Mouse (Mus musculus) heart, adult 11 months (tissue): ENCODE measurements around the gene Ckap5.
A peak's percentile ranks its signal among the peaks of the same experiment; 100 is the strongest.
"Not testable (repeated sequence)": the region's sequence is repeated elsewhere in the genome, so short reads cannot be mapped to it uniquely, and the experiment has no call there.

Experiments used
- DNase-seq: peaks from one replicate; pipeline ENCODE4 v3.0.0; 2022

The Ckap5 gene

DNA sequence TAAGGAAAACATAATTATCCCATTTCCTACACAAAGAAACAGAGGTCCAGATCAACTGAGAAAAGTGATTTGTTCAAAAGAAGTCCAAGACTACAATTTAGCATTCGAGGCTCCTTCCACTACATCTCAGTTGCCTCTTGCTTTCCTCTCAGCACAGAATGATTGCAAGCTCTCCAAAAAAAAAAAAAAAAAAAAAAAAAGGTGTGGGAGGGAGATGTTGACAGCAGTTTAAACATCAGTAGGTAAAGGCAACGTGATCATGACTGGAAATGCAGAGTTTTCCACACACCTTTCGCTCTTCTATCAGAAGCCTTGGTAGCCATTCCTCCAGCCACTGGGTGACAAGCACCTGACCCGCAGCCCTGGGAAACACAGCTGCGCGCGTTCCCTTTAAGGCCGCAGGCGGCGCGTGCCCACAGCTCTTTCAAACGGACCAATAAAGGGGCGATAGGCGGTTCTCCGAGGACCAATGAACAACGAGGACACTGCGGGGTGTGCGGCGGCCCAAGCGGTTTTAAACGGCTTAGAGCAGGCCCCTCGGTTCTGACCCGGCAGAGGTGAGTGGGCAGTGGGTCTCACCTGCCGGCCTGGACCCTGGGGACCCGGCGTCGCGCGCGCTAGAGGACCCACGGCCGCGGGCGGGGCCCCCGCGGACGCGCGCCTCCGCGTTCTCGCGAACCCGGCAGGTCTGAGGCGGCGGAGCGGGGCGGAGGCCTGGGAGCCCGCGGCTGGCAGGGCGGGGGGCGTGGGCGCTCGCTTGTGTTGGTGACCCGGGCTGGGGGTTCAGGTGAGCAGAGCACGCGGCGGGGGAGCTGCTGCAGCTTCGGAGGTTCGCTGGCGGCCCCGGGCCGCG, at the start of gene Ckap5:
Ckap5 (plus strand) TSS at position 469 of the 853 bp plus-strand sequence.
- DNase-seq = peak; percentile 100

DNA sequence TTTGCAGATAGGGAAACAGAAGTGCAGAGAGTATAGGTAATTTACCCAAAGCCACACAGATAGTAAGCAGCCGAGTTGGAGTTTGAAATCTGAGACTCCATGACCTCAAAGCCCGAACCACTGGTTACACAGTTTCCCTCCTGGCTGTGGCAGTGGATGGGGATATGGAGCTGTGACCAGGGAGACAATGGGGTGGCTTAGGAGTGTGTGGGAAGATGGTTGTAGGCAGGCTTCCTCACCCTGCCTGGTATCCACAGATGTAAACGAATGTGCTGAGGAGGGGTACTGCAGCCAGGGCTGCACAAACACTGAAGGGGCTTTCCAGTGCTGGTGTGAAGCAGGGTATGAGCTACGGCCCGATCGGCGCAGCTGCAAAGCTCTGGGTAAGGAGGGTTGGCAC, 49.7 kb upstream of the Ckap5 start:
- DNase-seq = peak; percentile 92

DNA sequence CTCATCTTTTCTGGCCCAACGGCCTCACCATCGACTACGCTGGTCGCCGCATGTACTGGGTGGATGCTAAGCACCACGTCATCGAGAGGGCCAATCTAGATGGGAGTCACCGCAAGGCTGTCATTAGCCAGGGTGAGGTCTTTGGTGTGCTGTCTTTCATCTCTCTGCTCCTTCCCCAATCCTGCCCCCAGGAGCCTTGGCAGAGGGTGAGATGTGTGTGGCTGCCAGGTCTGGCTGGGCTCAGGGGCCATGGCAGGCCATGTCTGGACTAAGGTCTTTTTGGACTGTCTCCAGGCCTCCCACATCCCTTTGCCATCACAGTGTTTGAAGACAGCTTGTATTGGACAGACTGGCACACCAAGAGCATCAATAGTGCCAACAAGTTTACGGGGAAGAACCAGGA, 46.2 kb upstream of the Ckap5 start:
- peak; percentile 86 for DNase-seq

DNA sequence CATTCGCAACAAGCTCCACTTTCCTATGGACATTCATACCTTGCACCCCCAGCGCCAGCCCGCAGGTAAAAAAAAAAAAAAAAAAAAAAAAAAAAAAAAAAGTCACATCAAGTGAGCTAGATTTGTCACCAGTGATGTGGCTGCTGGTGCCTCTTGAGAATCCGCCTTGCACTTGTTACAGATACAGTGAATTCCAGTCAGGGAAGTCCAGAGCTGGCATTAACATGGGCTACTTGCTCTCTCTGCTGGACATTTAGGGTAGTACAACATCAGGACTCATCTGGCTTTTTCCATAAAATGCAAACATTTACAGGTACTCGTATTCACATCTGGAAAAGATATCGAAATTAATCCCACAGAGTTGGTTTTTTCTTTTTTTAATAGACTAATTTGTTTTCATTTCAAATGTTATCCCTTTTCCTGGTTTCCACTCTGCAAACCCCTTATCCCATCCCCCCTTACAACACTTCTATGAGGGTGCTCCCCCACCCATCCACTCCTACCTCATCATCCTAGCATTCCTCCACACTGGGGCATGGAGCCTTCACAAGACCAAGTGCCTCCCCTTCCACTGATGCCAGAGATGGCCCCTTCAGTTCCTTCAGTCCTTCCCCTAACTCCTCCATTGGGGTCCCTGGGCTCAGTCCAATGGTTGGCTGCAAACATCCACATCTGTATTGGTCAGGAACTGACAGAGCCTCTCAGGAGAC, 45.6 kb upstream of the Ckap5 start:
- peak; percentile 86 for DNase-seq

DNA sequence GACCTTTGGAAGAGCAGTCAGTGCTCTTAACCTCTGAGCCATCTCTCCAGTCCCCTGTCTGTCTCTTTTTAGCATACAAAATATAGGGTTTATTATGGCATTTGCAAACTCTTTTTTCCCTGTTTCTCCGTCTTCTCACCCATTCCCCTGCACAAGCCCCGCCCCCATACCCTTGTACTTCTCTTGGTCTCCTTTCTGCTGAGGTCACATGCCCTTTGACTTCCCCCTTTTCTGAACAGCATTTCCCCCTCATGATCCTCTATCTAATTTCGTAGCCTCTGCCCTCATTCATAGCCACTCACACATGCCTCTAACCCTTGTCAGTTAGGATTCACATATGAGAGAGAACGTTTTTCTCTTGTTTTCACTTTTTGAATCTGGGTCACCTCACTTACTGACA, 41.9 kb upstream of the Ckap5 start:
- DNase-seq = no peak

DNA sequence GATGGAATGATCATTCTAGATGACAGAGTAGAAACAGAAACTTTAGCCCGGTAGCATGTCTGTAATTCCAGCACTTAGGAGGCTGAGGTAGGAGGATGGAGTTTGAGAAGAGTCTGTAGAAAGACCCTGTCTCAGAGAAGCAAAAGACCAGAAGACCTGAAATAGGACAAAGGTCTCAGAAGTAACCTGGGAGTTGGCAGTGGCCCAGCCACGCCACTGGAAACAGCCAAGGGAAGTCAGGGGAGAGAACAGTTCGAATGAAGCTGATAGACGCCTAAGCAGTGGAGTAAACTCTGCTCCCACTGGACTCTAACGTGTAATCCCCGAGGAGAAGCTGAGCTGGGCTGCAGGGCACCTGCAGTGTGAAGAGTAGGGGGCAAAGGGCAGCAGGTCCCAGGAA, 41.3 kb upstream of the Ckap5 start:
- no peak for DNase-seq

DNA sequence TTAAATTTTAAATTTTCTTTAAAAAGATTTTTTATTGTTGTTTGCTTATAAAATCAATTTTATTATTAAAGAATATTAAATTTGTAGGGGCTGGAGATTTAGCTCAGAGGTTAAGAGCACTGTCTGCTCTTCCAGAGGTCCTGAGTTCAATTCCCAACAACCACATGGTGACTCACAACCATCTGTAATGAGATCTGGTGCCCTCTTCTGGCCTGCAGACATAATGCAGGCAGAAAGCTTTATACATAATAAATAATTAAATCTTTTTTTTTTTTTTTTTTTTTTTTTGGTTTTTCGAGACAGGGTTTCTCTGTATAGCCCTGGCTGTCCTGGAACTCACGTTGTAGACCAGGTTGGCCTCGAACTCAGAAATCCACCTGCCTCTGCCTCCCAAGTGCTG, 39.3 kb upstream of the Ckap5 start:
- not testable (repeated sequence) for DNase-seq

DNA sequence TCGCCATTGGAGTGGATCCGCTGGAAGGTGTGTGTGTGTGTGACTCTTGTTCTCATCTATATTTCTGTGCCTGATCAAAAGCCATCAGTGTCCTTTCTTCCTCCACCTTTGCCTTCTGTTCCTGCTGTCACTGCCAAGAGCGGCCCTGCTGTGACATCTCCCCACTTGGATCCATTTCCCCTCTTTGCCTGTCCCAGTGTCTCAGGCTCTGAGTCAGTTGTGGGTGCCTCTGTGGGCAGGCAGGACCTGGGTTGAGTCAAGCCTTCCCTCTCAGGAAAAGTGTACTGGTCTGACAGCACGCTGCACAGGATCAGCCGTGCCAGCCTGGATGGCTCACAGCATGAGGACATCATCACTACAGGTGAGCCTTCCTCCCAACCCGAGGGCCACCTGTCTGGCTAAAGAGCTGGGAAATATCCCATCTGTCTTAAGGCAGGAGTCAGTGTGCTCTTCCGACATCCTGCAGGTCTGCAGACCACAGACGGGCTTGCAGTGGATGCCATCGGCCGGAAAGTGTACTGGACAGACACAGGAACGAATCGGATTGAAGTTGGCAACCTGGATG, 34.4 kb upstream of the Ckap5 start:
- DNase-seq = peak; percentile 86

DNA sequence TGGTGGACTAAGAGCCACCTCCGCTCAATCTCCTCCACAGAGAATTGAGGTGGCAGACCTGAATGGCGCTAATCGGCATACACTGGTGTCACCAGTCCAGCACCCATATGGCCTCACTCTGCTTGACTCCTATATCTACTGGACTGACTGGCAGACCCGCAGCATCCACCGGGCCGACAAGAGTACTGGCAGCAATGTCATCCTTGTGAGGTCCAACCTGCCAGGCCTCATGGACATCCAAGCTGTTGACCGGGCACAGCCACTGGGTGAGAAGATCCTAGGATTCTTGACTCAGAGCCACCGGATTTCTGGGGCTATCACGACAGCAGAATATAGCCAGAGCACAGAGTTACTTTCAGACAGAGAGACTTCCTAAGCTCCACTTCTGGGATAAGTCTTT, 32.6 kb upstream of the Ckap5 start:
- DNase-seq = peak; percentile 87

DNA sequence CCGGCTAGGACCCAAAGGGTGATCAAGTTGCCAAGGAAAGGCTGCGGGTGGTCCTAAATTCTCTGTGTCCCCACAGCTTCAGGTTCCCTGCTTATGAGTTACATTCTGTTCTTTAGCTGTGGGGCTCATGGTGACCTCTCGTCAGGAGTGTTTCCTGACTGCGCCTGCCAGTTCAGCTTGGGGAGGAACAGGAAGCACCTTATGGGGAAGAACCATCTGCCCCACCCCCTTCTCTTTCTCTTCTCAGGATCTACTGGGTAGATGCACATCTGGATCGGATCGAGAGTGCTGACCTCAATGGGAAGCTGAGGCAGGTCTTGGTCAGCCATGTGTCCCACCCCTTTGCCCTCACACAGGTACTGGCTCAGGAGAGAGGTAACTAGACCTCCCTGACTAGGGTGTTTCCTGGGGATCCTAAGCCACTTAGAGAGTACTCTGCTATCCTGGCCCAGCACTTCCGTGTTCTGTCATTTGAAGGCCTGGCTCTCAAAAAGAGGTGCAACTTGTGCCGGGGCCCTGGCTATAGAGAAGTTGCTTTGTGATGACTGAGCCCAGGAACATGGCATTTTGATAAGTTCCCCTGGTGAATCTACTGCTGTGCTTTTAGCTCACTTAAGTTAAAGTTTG, 28.4 kb upstream of the Ckap5 start:
- peak; percentile 92 for DNase-seq

DNA sequence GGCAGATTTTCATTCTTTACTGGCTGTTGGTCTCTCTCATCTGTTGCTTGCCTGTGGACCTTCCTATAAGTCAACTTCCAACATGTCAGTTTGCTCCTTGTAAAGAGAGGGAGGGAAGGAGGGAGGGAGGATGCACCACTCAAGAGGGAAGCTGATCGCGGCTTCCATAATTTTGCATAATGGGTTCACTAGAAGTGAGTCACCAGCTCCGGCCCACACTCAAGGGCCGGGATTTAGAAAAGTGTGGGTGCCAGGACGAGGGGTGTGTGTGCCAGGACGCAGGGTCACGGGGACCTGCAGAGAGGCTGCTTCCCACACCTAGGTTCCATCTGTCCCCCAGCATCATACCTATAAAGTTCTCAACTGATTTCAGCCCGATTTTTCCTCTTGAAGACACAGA, 18.5 kb upstream of the Ckap5 start:
- DNase-seq = no peak

DNA sequence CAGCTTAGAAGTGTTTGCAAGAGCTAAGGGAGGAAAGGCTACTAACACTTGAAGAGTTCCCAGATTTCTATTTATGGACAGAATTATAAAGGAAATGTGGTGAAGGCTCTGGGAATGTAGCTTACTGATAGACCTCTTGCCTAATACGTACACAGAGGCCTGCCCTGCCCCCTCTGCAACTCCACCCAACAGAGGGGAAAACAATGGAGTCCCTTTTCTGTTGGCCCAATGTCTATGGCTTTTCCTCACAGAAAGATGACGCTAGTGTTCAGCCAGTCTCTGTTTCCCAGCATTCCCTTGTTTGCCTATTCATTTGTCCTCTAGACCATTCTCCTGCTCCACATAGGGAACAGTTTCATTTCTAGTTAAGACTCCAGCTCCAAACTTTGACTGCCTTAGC, 9.4 kb upstream of the Ckap5 start:
- peak; percentile 93 for DNase-seq

DNA sequence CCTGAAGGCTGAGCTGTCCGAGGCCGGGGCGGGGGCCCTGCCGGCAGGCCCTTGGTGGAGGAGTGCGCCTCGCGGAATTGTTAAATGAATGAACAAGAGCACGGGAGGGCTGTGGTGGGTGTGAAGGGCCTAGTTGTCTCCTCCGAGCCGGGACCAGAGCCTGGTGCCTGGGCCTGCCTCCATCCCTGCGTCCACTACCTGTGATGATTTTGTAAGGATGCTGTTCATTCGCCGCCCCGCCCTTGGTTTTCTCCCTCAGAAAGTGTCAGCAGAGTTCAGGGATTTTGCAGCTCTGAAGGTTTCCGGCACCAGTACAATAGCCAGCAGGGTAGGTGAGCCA, 555 bp downstream of the Ckap5 start:
- DNase-seq = no peak

DNA sequence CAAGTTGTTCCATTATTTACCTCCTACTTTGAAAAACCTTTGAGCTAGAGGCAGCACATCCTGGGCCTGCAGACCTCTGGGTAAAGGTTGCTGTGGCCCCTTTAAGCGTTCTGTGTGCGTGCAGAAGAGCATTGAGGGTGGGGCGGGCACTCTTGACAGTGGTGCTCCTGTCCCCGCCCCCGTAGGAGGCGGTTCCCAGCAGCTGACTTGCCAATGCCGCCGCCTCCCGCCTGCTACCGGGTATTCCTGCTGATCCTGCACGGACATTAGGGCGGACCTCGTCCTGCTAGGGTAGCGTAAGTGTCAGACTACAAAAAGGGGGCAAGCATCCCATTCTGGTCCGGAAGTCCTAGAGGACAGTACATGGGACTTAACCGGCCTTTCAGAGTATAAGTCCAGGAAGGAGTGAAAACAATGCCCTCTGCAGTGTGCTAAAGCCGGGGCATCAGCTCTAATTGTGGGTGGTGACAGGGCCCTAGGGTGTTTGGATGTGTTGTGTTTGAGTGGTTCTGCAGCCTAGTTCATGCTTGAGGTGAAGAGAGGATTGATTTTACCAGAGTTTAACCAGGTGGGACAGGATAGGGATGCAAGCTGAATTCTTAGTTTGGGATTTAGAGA, 11.1 kb downstream of the Ckap5 start:
- DNase-seq = peak; percentile 99

DNA sequence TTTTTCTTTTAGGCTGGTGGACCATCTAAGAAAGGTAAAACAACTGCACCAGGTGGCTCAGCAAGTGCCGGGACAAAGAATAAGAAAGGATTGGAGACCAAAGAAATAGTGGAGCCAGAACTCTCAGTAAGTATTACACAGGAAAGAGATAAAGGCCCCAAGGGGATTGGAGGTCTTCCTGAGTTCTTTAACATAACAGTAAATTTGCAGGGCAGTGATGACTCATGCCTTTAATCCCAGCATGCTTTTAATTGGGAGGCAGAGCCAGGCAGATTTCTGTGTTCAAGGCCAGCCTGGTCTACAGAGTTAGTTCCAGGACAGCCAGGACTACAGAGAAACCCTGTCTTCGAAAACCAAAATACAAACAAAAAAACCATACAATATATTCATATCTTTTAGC, 41.6 kb downstream of the Ckap5 start:
- no peak for DNase-seq

DNA sequence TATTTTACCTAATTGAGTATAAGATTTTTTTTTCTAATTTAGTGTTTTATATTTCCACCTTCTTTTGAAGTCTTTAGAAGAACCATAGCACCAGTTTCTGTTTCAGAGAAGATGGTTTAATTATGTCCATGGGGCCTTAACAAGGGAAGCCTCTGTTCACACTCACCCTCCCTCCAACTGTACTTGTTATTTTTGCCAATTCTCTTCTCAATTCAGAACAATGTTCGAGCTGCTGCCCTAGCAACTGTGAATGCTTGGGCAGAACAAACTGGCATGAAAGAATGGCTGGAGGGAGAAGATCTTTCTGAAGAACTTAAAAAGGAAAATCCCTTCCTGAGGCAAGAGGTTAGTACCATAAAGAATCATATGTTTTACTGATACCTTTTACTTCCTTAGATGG, 54.3 kb downstream of the Ckap5 start:
- DNase-seq = no peak

DNA sequence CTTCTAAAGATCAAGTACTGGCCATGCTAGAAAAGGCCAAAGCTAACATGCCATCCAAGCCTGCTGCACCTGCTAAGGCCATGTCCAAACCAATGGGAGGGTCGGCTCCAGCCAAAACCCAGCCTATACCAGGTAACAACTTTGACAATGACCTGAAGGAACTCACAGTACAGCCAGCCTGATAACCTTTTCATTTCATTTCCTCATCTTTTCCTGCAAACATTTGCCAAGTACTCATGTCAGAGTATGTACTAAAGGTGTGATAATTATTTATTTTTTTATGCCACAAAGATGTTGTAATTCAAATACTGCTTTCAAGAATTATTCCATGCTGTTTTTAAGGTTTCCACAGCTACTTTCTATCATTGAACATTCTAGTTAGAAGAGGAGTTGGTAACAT, 59.7 kb downstream of the Ckap5 start:
- no peak for DNase-seq

DNA sequence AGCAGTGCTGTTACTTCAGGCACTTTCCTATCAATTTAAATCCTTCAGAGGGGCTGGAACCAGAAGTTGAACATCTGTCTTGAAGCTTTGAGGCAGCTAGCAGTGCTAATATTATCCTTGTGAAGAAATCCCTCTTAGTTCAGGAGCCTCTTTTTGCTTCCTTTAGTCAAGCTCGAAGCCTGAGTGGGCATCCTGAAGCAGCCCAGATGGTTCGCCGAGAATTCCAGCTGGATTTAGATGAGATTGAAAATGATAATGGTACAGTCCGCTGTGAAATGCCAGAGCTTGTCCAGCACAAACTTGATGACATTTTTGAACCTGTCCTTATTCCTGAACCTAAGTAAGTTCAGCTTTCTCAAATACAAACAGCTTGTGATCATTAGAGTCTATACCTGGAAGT, 73.9 kb downstream of the Ckap5 start:
- DNase-seq = no peak

DNA sequence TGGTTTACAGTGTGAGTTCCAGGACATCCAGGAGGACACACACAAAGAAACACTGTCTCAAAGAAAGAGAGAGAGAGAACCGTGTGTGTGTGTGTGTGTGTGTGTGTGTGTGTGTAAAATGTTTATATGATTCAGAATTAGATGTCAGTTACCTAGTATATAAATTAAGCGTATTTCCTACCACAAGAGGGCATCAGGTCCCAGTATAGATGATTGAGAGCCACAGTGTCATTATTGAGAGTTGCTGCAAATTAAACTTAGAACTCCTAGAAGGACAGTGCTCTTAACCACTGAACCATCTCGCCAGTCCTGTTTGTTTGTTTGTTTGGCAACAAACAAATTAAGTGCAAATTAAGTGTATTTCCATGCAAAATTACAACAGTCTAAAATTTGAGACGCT, 75.8 kb downstream of the Ckap5 start:
- no peak for DNase-seq

DNA sequence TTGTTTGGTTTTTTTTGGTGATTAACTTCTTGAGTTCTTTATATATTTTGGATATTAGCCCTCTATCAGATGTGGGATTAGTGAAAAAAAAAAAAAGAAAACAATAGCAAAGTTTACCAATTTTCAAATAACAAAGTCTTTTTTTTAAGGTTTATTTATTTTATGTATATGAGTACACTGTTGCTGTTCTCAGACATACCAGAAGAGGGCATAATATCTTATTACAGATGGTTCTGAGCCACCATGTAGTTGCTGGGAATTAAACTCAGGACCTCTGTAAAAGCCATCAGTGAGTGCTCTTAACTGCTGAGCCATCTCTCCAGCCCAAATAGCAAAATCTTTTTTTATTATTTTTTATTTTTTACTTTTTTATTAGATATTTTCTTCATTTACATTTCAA, 82.8 kb downstream of the Ckap5 start:
- not testable (repeated sequence) for DNase-seq

DNA sequence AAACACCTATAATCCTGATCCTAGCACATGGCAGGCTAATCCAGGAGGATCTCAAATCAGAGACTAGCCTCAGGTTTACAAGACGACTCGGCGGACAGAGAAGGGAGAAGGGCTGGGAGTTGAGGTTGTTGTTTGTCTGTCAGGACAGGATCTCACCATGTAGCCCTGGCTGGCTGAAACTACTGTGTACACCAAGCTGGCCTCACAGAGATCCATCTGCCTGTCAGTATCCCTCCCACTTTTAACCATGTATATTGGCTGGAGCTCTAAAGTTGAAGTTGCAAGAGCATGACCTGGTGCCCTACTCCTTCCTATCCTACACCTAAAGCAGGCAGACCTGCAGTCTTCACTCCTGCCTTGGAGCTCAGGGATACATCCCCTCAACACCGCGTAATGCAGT, 95.8 kb downstream of the Ckap5 start:
- peak; percentile 64 for DNase-seq

DNA sequence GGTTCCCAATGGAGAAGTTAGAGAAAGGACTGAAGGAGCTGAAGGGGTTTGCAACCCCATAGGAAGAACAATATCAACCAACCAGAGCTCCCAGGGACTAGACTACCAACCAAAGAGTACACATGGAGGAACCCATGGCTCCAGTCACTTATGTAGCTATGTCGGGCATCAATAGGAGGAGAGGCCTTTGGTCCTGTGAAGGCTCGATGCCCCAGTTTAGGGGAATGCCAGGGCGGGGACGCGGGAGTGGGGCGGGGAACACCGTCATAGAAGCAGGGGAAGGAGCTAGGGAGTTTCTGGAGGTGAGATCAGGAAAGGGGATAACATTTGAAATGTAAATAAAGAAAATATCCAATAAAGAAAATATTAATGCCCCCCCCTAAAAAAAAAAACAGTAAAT, 96.8 kb downstream of the Ckap5 start:
- DNase-seq = peak; percentile 77

DNA sequence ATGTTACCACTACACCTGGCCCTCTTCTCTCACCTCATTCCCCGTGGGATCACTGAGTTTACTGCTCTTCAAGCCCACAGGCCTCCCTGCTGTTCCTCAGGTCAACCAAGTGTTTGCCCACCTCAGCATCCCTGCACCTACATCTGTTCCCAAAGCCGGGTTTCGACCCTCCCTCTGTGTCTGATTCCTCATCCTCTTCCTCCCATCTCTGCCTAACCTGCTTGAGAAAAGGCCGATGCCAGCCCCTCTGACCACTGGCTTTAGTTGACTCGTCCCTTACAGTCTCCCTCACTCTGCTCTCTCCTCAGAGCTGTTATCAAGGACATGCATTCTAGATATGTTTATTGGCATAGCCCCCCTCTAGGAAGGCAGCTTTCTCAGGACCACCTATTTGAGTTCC, 100.9 kb downstream of the Ckap5 start:
- DNase-seq = peak; percentile 82
